Comparison of ENCODE assay signal across 27 mouse cellular contexts in genomic region chr10:98695371-98695725, GRCm38 (mm10).
"Had no signal": no experiment of that assay in that cellular context is flagged by ENCODE, and none has a peak within 500 bp of the region (broad histone marks: within the 10 kb centered on the region; RNA-seq: fewer than 3 reads in every experiment).

No protein-coding gene starts in this region.

- H3K4me3 ChIP-seq: heart, adult 2 months; heart, embryonic 13.5 days; heart, embryonic 15.5 days; hindbrain, embryonic 13.5 days; hindbrain, embryonic 15.5 days; kidney, embryonic 15.5 days; limb, embryonic 10.5 days; limb, embryonic 12.5 days; liver, embryonic 13.5 days had no signal

- H3K4me2 ChIP-seq: heart, embryonic 11.5 days; heart, embryonic 13.5 days; heart, embryonic 15.5 days; hindbrain, embryonic 13.5 days; hindbrain, embryonic 15.5 days; kidney, embryonic 15.5 days; limb, embryonic 12.5 days; liver, embryonic 11.5 days; liver, embryonic 13.5 days had no signal

- H3K9ac ChIP-seq: forebrain, postnatal 0 days; heart, embryonic 13.5 days; heart, embryonic 15.5 days; hindbrain, embryonic 13.5 days; hindbrain, embryonic 15.5 days; kidney, embryonic 15.5 days; limb, embryonic 12.5 days; liver, embryonic 13.5 days had no signal

- H3K9me3 ChIP-seq: heart, embryonic 13.5 days; heart, embryonic 15.5 days; hindbrain, embryonic 13.5 days; hindbrain, embryonic 15.5 days; kidney, embryonic 15.5 days; limb, embryonic 10.5 days; limb, embryonic 12.5 days; liver, embryonic 13.5 days had no signal

- H3K36me3 ChIP-seq: heart, embryonic 13.5 days; heart, embryonic 15.5 days; hindbrain, embryonic 13.5 days; hindbrain, embryonic 15.5 days; kidney, embryonic 15.5 days; limb, embryonic 10.5 days; limb, embryonic 12.5 days; liver, embryonic 13.5 days had no signal

- DNase-seq: forebrain, postnatal 0 days; gastrocnemius, postnatal 14 days; gastrocnemius, postnatal 36 days; heart, adult 11 months; heart, adult 2 months; heart, postnatal 14 days; heart, postnatal 36 days; kidney, adult 11 months; kidney, adult 2 months; kidney, adult 9 months; kidney, postnatal 14 days; kidney, postnatal 36 days; layer of hippocampus, adult 9-11 months; layer of hippocampus, postnatal 36 days; liver; liver, embryonic 13.5 days had no signal

- H3K27ac ChIP-seq: heart, adult 2 months; heart, embryonic 13.5 days; heart, embryonic 15.5 days; hindbrain, embryonic 13.5 days; hindbrain, embryonic 15.5 days; hindbrain, postnatal 0 days; kidney, embryonic 15.5 days; kidney, postnatal 0 days; limb, embryonic 10.5 days; limb, embryonic 12.5 days; liver, embryonic 13.5 days had no signal

- H3K4me1 ChIP-seq: hindbrain, embryonic 13.5 days; hindbrain, embryonic 15.5 days; kidney, embryonic 15.5 days; limb, embryonic 10.5 days; limb, embryonic 12.5 days; liver, embryonic 13.5 days had no signal

- ATAC-seq: forebrain, postnatal 0 days; hindbrain, postnatal 0 days had no signal

- H3K27me3 ChIP-seq: heart, embryonic 13.5 days; heart, embryonic 15.5 days; hindbrain, embryonic 13.5 days; hindbrain, embryonic 15.5 days; kidney, embryonic 15.5 days; limb, embryonic 12.5 days; liver, embryonic 13.5 days had no signal
